Mouse (Mus musculus): ENCODE measurements around the gene Trip4.

GRCm38 (mm10) chr9:65828511-65828910 lies 80.1 kb downstream of the Trip4 start:
- TF ChIP-seq ELF1 (IDR thresholded peaks at IDR 0.05; ENCODE audit: low read depth, low read length) (no peak), POLR2AphosphoS5 (IDR thresholded peaks at IDR 0.05; ENCODE audit: borderline replicate concordance, low read depth, low read length) (no peak), TAL1 (IDR thresholded peaks at IDR 0.05; ENCODE audit: low read length) (no peak), POLR2A (IDR thresholded peaks at IDR 0.05; ENCODE audit: control insufficient read depth in 1 of 2, insufficient read depth in 1 of 2, low read depth in 1 of 2, low read length in 2 of 2, poor library complexity in 1 of 2) (0 out of 4 replicates have a peak, but pooled peaks of 1 of the 2 experiments have one; percentile 15), BHLHE40 (IDR thresholded peaks at IDR 0.05; ENCODE audit: borderline replicate concordance, low read depth, low read length) (no peak), TCF12 (IDR thresholded peaks at IDR 0.05; ENCODE audit: low read depth, low read length) (0 out of 2 replicates have a peak, but pooled peaks have one; percentile 11), USF2 (IDR thresholded peaks at IDR 0.05; ENCODE audit: borderline replicate concordance in 1 of 2, insufficient read depth in 1 of 2, low read depth in 1 of 2, low read length in 2 of 2) (no peak), GATA1 (IDR thresholded peaks at IDR 0.05; ENCODE audit: low read depth, low read length) (0 out of 2 replicates have a peak, but pooled peaks have one; percentile 29), TBP (IDR thresholded peaks at IDR 0.05; ENCODE audit: low read depth, low read length) (0 out of 2 replicates have a peak, but pooled peaks have one; percentile 21)
